11 mouse cellular contexts compared by ENCODE assay signal in the genomic region with DNA sequence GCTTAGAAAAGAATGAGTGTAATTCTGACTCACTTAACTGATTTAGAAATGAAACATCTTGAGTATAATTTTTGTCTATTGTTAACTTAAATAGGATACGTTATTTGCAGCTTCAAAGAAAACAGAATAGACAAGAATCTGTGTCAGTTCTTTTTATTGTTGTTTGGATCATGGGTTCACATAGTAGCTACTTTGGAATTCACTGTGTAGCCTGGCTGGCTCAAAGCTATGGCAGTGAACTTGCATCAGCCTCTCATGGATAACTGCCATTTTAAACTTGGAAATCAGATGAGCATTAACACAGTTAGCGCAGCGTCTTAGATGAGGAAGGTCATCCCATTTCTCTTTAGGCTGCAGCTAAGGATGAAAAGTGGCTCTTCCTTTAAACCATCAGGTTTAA. TPM values are rescaled to one million over a fixed set of nuclear protein-coding genes. Genes with fewer than 3 reads are reported as not detected.
A peak's percentile ranks its signal among the peaks of the same experiment; 100 is the strongest.
DNase-seq lines count a peak whose midpoint lies in the region; ATAC-seq and TF ChIP-seq lines count a peak whose summit lies in the region.
"Had no signal": no experiment of that assay in that cellular context is flagged by ENCODE, and none has a peak within 500 bp of the region (broad histone marks: within the 10 kb centered on the region; RNA-seq: fewer than 3 reads in every experiment).

No protein-coding gene starts in this region.

- no peak for DNase-seq in heart, adult 18-20 months
- no peak for DNase-seq in lung, embryonic 14.5 days
- DNase-seq in lung, postnatal 4 days, result no peak
- DNase-seq in forebrain, postnatal 0 days, result no peak
- DNase-seq in adrenal gland, postnatal 10 days, result no peak
- DNase-seq in right cerebral cortex, postnatal 36 days (ENCODE audit: low spot score in 2 of 2), result no peak
- DNase-seq: embryo, embryonic 11 days; kidney, adult 9 months; right cerebral cortex, postnatal 25 days had no signal

- H3K79me2 ChIP-seq in myocyte (ENCODE audit: control insufficient read depth, insufficient read depth), result peaks cover 90% of the 10 kb centered on the region

- no peaks in the 10 kb centered on the region for H3K27me3 ChIP-seq in heart, embryonic 13.5 days (replicated peaks)
- no peaks in the 10 kb centered on the region for H3K27me3 ChIP-seq in lung, embryonic 14.5 days (ENCODE audit: insufficient read depth, low read length)
- no peaks in the 10 kb centered on the region for H3K27me3 ChIP-seq in forebrain, postnatal 0 days (ENCODE audit: insufficient read depth, low read length)
- no peaks in the 10 kb centered on the region for H3K27me3 ChIP-seq in myocyte (ENCODE audit: control insufficient read depth, insufficient read depth, insufficient read length)

- no peak overlapping the region; the same call in 1 of the 2 replicates for H3K4me3 ChIP-seq in heart, embryonic 13.5 days
- no peak overlapping the region for H3K4me3 ChIP-seq in lung, embryonic 14.5 days (ENCODE audit: low read depth, low read length)
- H3K4me3 ChIP-seq in forebrain, postnatal 0 days (ENCODE audit: low read depth, low read length), result no peak overlapping the region
- peak overlapping the region; percentile 95 for H3K4me3 ChIP-seq in myocyte

- peak overlapping the region; percentile 87 for H3K4me2 ChIP-seq in heart, embryonic 13.5 days
- peak overlapping the region; percentile 15; the same call in 1 of the 2 replicates for H3K4me2 ChIP-seq in lung, embryonic 14.5 days
- 0 out of 2 replicates have a peak overlapping the region, but pooled peaks have one; percentile 8 for H3K4me2 ChIP-seq in forebrain, postnatal 0 days (ENCODE audit: low read depth)
- peak overlapping the region; percentile 78 for H3K4me2 ChIP-seq in myocyte (ENCODE audit: low read depth)

- H3K4me1 ChIP-seq in heart, embryonic 13.5 days, result peaks cover 40% of the 10 kb centered on the region
- peaks cover under 1% of the 10 kb centered on the region; the same call in 1 of the 2 replicates for H3K4me1 ChIP-seq in lung, embryonic 14.5 days (ENCODE audit: insufficient read depth)
- peaks cover 24% of the 10 kb centered on the region for H3K4me1 ChIP-seq in forebrain, postnatal 0 days (ENCODE audit: insufficient read depth)

- H3K27ac ChIP-seq in heart, embryonic 13.5 days (replicated peaks), result no peak overlapping the region
- no peak overlapping the region for H3K27ac ChIP-seq in lung, embryonic 14.5 days (ENCODE audit: low read depth)
- no peak overlapping the region for H3K27ac ChIP-seq in forebrain, postnatal 0 days (ENCODE audit: low read depth, low read length)

- no peaks in the 10 kb centered on the region for H3K9me3 ChIP-seq in heart, embryonic 13.5 days
- H3K9me3 ChIP-seq in lung, embryonic 14.5 days (ENCODE audit: low read depth, low read length), result no peaks in the 10 kb centered on the region
- no peaks in the 10 kb centered on the region for H3K9me3 ChIP-seq in forebrain, postnatal 0 days (ENCODE audit: low read length)

- H3ac ChIP-seq in myocyte (ENCODE audit: control insufficient read depth, insufficient read length), result no peak overlapping the region

- H3K36me3 ChIP-seq in heart, embryonic 13.5 days, result peaks cover 40% of the 10 kb centered on the region
- peaks cover 36% of the 10 kb centered on the region for H3K36me3 ChIP-seq in lung, embryonic 14.5 days (ENCODE audit: insufficient read depth)
- H3K36me3 ChIP-seq in forebrain, postnatal 0 days (ENCODE audit: insufficient read depth), result peaks cover 12% of the 10 kb centered on the region
- H3K36me3 ChIP-seq in myocyte (ENCODE audit: control insufficient read depth, insufficient read depth), result peaks cover 52% of the 10 kb centered on the region

- peak overlapping the region; percentile 52; the same call in 1 of the 2 replicates for H3K9ac ChIP-seq in heart, embryonic 13.5 days
- no peak overlapping the region for H3K9ac ChIP-seq in lung, embryonic 14.5 days
- H3K9ac ChIP-seq in forebrain, postnatal 0 days, result no peak overlapping the region

- no peak for TF ChIP-seq CTCF in lung, embryonic 14.5 days (IDR thresholded peaks at IDR 0.05; ENCODE audit: low read depth)
- no peak for TF ChIP-seq CTCF in forebrain, postnatal 0 days (IDR thresholded peaks at IDR 0.05; ENCODE audit: low read depth)

- ATAC-seq in heart, embryonic 13.5 days (ENCODE audit: extremely low read depth, insufficient number of reproducible peaks, low FRiP score, low TSS enrichment), result no peak
- ATAC-seq in lung, embryonic 14.5 days (ENCODE audit: insufficient read depth), result no peak
- ATAC-seq in forebrain, postnatal 0 days, result no peak

- WGBS in heart, embryonic 13.5 days, result 84% methylated on average over 3 of the region's 3 CpGs
- WGBS in lung, embryonic 14.5 days, result 82% methylated on average over 3 of the region's 3 CpGs
- WGBS in forebrain, postnatal 0 days, result 61% methylated on average over 3 of the region's 3 CpGs

- TF ChIP-seq POLR2A in myocyte (IDR thresholded peaks at IDR 0.05; ENCODE audit: insufficient read length, low read depth), result no peak

TF ChIP-seq in myocyte, 11 proteins besides CTCF, POLR2A, EP300 and RAD21:
- TF ChIP-seq E2F4 (IDR thresholded peaks at IDR 0.05; ENCODE audit: insufficient read depth) (no peak), MAX (IDR thresholded peaks at IDR 0.05; ENCODE audit: low read depth) (no peak), CEBPB (IDR thresholded peaks at IDR 0.05; ENCODE audit: insufficient read depth, poor library complexity, severe bottlenecking) (peak; percentile 87)

RNA-seq across cellular contexts. Expression of a gene that starts 3.1 kb away (rescaled TPM):
- polyA plus RNA-seq in heart, embryonic 13.5 days (2015; fragmentation: Nextera tagmentation; extraction: Ambion mirVana), result 10.8 and 12.3 TPM in 2 replicates
- 10 to 100 TPM; 10.7 to 12.8 TPM for total RNA-seq in heart, adult 18-20 months (2021)
- polyA plus RNA-seq in lung, embryonic 14.5 days (2014; fragmentation: Nextera tagmentation; extraction: Ambion mirVana), result 22.7 and 23.1 TPM in 2 replicates
- total RNA-seq in forebrain, postnatal 0 days (2014; rRNA removed), result 36.2 and 46.2 TPM in 2 replicates
- polyA plus RNA-seq in forebrain, postnatal 0 days (2015; fragmentation: Nextera tagmentation; extraction: Ambion mirVana), result 5.7 and 7.6 TPM in 2 replicates
- polyA plus RNA-seq in myocyte (2012; fragmentation: generic; extraction: Trizol), result 9.0 TPM
- 10 to 100 TPM; 29.4 to 46.6 TPM for total RNA-seq in adrenal gland, postnatal 10 days (2021)

RNA-seq across cellular contexts. Expression of a gene that starts 3.6 kb away (rescaled TPM):
- 13.5 and 15.2 TPM in 2 replicates for polyA plus RNA-seq in heart, embryonic 13.5 days (2015; fragmentation: Nextera tagmentation; extraction: Ambion mirVana)
- 1 to 10 TPM; 8.7 to 9.3 TPM for total RNA-seq in heart, adult 18-20 months (2021)
- 17.3 and 19.0 TPM in 2 replicates for polyA plus RNA-seq in lung, embryonic 14.5 days (2014; fragmentation: Nextera tagmentation; extraction: Ambion mirVana)
- 15.6 and 21.6 TPM in 2 replicates for total RNA-seq in forebrain, postnatal 0 days (2014; rRNA removed)
- polyA plus RNA-seq in forebrain, postnatal 0 days (2015; fragmentation: Nextera tagmentation; extraction: Ambion mirVana), result 12.0 and 13.8 TPM in 2 replicates
- 5.8 TPM for polyA plus RNA-seq in myocyte (2012; fragmentation: generic; extraction: Trizol)
- total RNA-seq in adrenal gland, postnatal 10 days (2021), result 10 to 100 TPM; 10.2 to 11.6 TPM

RNA-seq across cellular contexts. Expression of a gene that starts 25.6 kb away (rescaled TPM):
- 20.3 and 20.5 TPM in 2 replicates for polyA plus RNA-seq in heart, embryonic 13.5 days (2015; fragmentation: Nextera tagmentation; extraction: Ambion mirVana)
- 10 to 100 TPM; 11.2 to 16.9 TPM for total RNA-seq in heart, adult 18-20 months (2021)
- 28.5 and 30.1 TPM in 2 replicates for polyA plus RNA-seq in lung, embryonic 14.5 days (2014; fragmentation: Nextera tagmentation; extraction: Ambion mirVana)
- 30.5 and 36.0 TPM in 2 replicates for total RNA-seq in forebrain, postnatal 0 days (2014; rRNA removed)
- polyA plus RNA-seq in forebrain, postnatal 0 days (2015; fragmentation: Nextera tagmentation; extraction: Ambion mirVana), result 29.1 and 38.8 TPM in 2 replicates
- polyA plus RNA-seq in myocyte (2012; fragmentation: generic; extraction: Trizol), result 18.0 TPM
- 10 to 100 TPM; 25.4 to 28.4 TPM for total RNA-seq in adrenal gland, postnatal 10 days (2021)

Comparison
In these comparisons a context has a peak if more than half of its experiments do, and no peak if none do; other contexts are left out.
1. H3K4me2 ChIP-seq: peak in every context shown above with its lines; median percentile 87 in heart, embryonic 13.5 days; 78 in myocyte; 15 in lung, embryonic 14.5 days; 8 in forebrain, postnatal 0 days.